Mouse (Mus musculus): ENCODE results near the gene Ryk.

GRCm38 (mm10) chr9:102862260-102862659 is 27.5 kb downstream of the Ryk start:
- TF ChIP-seq CTCF (IDR thresholded peaks at IDR 0.05; ENCODE audit: control insufficient read depth, insufficient read depth, low read length) = no peak
- no peak for TF ChIP-seq POLR2A (IDR thresholded peaks at IDR 0.05; ENCODE audit: borderline replicate concordance, control insufficient read depth, low read depth, low read length)
